Mouse (Mus musculus): ENCODE measurements around the gene Ifitm6.

DNA sequence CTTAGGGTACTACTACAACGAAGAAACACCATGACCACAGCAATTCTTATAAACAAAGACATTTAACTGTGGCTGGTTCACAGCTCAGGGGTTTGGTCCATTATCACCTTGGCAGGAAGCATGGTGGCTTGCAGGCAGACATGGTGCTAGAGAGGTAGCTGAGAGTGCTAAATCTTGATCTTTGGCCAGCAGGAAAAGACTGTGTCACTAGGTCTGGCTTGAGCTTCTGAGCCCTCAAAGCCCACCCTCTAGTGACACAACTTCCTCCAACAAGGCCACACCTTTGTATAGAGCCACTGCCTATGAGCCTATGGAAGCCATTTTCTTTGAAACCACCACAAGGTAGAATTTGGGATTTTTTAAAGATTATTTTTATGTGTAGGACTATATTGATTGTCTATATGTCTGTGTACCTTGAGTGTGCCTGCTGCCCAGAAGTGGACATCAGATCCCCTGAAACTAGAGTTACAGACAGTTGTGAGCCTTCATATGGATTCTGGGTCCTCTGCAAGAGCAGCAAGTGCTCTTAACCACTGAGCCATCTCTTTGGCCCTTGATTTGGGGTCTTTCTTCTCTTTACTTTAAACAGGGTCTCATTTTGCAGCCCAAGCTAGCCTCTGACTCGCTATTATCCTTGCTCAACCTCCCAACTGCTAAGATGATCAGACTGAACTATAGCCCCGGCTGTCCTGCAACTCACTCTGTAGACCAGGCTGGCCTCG, 21.8 kb upstream of the Ifitm6 start:
- TF ChIP-seq CTCF (IDR thresholded peaks at IDR 0.05; ENCODE audit: borderline replicate concordance, control insufficient read depth, extremely low read depth, insufficient read depth, low read length, poor library complexity) (no peak), POLR2A (IDR thresholded peaks at IDR 0.05; ENCODE audit: control insufficient read depth, extremely low read depth, insufficient read depth, low read length, poor library complexity) (no peak)
